Comparison of ENCODE assay signal across 9 mouse cellular contexts in the genomic region with DNA sequence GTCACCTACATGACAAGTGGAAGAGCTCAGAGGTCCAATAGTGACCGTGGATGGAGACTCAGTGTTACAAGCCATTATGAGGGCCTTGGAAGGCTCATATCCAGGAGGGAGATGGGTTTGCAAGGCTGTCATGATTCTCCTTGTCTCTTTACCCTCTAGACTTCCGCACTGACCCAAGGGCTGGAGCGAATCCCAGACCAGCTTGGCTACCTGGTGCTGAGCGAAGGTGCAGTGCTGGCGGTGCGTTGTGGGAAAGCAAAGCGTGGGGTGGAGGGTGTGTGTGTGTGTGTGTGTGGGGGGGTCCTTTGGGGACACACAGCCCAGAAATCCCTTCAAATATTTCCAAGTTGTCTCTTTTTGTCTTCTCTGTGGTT. TPM values are rescaled to one million over a fixed set of nuclear protein-coding genes. Genes with fewer than 3 reads are reported as not detected.
DNase-seq lines count a peak whose midpoint lies in the region; ATAC-seq and TF ChIP-seq lines count a peak whose summit lies in the region.
"Had no signal": no experiment of that assay in that cellular context is flagged by ENCODE, and none has a peak within 500 bp of the region (broad histone marks: within the 10 kb centered on the region; RNA-seq: fewer than 3 reads in every experiment).

No protein-coding gene starts in this region.

- peak overlapping the region; percentile 96 for H3K4me3 ChIP-seq in gastrocnemius, adult 2 months
- H3K4me3 ChIP-seq in spleen, adult 2 months (ENCODE audit: extremely low read depth, insufficient read depth, insufficient read length) = peak overlapping the region; percentile 70
- peak overlapping the region; percentile 55 for H3K4me3 ChIP-seq in limb, embryonic 14.5 days (replicated peaks; ENCODE audit: low read length)
- H3K4me3 ChIP-seq in stomach, embryonic 16.5 days (replicated peaks; ENCODE audit: low read length) = peak overlapping the region; percentile 79

- H3K27me3 ChIP-seq in spleen, adult 2 months (ENCODE audit: control insufficient read depth, insufficient read depth, low read length) = no peaks in the 10 kb centered on the region
- H3K27me3 ChIP-seq in limb, embryonic 14.5 days (ENCODE audit: control insufficient read depth, insufficient read depth, low read length) = no peaks in the 10 kb centered on the region
- no peaks in the 10 kb centered on the region for H3K27me3 ChIP-seq in stomach, embryonic 16.5 days (ENCODE audit: control insufficient read depth, insufficient read depth, low read length)

- peak overlapping the region; percentile 93 for H3K27ac ChIP-seq in gastrocnemius, adult 2 months
- peak overlapping the region; percentile 78 for H3K27ac ChIP-seq in spleen, adult 2 months (ENCODE audit: insufficient read depth, low read length)
- 0 out of 2 replicates have a peak overlapping the region, but pooled peaks have one; percentile 28 for H3K27ac ChIP-seq in limb, embryonic 14.5 days (replicated peaks; ENCODE audit: low read depth, low read length)
- H3K27ac ChIP-seq in stomach, embryonic 16.5 days (ENCODE audit: low read length) = peak overlapping the region; percentile 88

- peak overlapping the region; percentile 61 for H3K9ac ChIP-seq in limb, embryonic 14.5 days (ENCODE audit: low read depth, low read length, severe bottlenecking)
- peak overlapping the region; percentile 83 for H3K9ac ChIP-seq in stomach, embryonic 16.5 days (ENCODE audit: low read length)

- 8% methylated on average over 7 of the region's 7 CpGs for WGBS in spleen, adult 2 months
- 20% methylated on average over 7 of the region's 7 CpGs for WGBS in limb, embryonic 14.5 days
- WGBS in stomach, embryonic 16.5 days = 10% methylated on average over 7 of the region's 7 CpGs

- TF ChIP-seq POLR2A in spleen, adult 2 months (IDR thresholded peaks at IDR 0.05; ENCODE audit: low read depth, low read length) = no peak
- TF ChIP-seq POLR2A in limb, embryonic 14.5 days (IDR thresholded peaks at IDR 0.05; ENCODE audit: borderline replicate concordance, extremely low read depth, insufficient read depth, insufficient read length) = no peak

- DNase-seq in gastrocnemius, adult 2 months = no peak
- no peak for DNase-seq in gastrocnemius, postnatal 10 days
- DNase-seq in spleen, adult 2 months (ENCODE audit: low read depth in 1 of 2, low spot score in 2 of 2) = no peak
- no peak for DNase-seq in spleen, postnatal 14 days (ENCODE audit: low spot score in 2 of 2)
- no peak for DNase-seq in limb, embryonic 14.5 days (ENCODE audit: low spot score)
- DNase-seq in left cerebral cortex, postnatal 36 days (ENCODE audit: low spot score in 2 of 2) = no peak
- no peak for DNase-seq in natural killer cell, adult 2 months (ENCODE audit: low spot score in 2 of 2)

- no peak for TF ChIP-seq CTCF in gastrocnemius, adult 2 months (IDR thresholded peaks at IDR 0.05)
- TF ChIP-seq CTCF in spleen, adult 2 months (IDR thresholded peaks at IDR 0.05; ENCODE audit: extremely low read depth, insufficient read depth, insufficient read length, insufficient replicate concordance) = no peak

- H3K9me3 ChIP-seq in limb, embryonic 14.5 days (ENCODE audit: control insufficient read depth, low read length) = no peaks in the 10 kb centered on the region
- no peaks in the 10 kb centered on the region for H3K9me3 ChIP-seq in stomach, embryonic 16.5 days (replicated peaks; ENCODE audit: control insufficient read depth, low read length)

- peaks cover 20% of the 10 kb centered on the region for H3K36me3 ChIP-seq in spleen, adult 2 months (ENCODE audit: control insufficient read depth, insufficient read depth, low read length)
- H3K36me3 ChIP-seq in limb, embryonic 14.5 days (ENCODE audit: control insufficient read depth, insufficient read depth, low read length) = peaks cover 35% of the 10 kb centered on the region
- no peaks in the 10 kb centered on the region for H3K36me3 ChIP-seq in stomach, embryonic 16.5 days (ENCODE audit: control insufficient read depth, insufficient read depth, low read length)

- ATAC-seq in limb, embryonic 14.5 days (ENCODE audit: low FRiP score, low read depth) = no peak
- no peak; the same call in 1 of the 2 replicates for ATAC-seq in stomach, embryonic 16.5 days (ENCODE audit: insufficient read depth, low FRiP score)

- peaks cover 11% of the 10 kb centered on the region for H3K4me1 ChIP-seq in spleen, adult 2 months (ENCODE audit: control insufficient read depth, insufficient read depth, insufficient read length)
- H3K4me1 ChIP-seq in limb, embryonic 14.5 days (ENCODE audit: control insufficient read depth, insufficient read depth, low read length) = peaks cover 11% of the 10 kb centered on the region
- H3K4me1 ChIP-seq in stomach, embryonic 16.5 days (ENCODE audit: control insufficient read depth, insufficient read depth, low read length) = peaks cover 9% of the 10 kb centered on the region

- peak overlapping the region; percentile 77 for H3K4me2 ChIP-seq in limb, embryonic 14.5 days (replicated peaks; ENCODE audit: low read depth, low read length, severe bottlenecking)
- H3K4me2 ChIP-seq in stomach, embryonic 16.5 days (ENCODE audit: low read depth, low read length) = peak overlapping the region; percentile 57

- intact Hi-C loops in gastrocnemius, adult 2 months (cut with DNase I) = no loop called here
- intact Hi-C loops in left cerebral cortex, postnatal 36 days (cut with DNase I) = no loop called here

RNA-seq across cellular contexts. Expression of a gene that starts 0.8 kb away (rescaled TPM):
- 10 to 100 TPM; 51.7 to 53.8 TPM for total RNA-seq in gastrocnemius, adult 2 months (2021)
- total RNA-seq in gastrocnemius, postnatal 10 days (2021) = 10 to 100 TPM; 61.6 to 69.8 TPM
- polyA plus RNA-seq in spleen, adult 2 months (2012; rRNA removed) = 108 and 135 TPM in 2 replicates
- polyA plus RNA-seq in limb, embryonic 14.5 days (2012; rRNA removed) = 104 and 110 TPM in 2 replicates
- polyA plus RNA-seq in limb, embryonic 14.5 days (2014; fragmentation: Nextera tagmentation; extraction: Ambion mirVana) = 64.6 and 68.5 TPM in 2 replicates
- polyA plus RNA-seq in stomach, embryonic 16.5 days (2015; fragmentation: Nextera tagmentation; extraction: Ambion mirVana) = 76.1 and 79.4 TPM in 2 replicates
- 10 to 100 TPM; 53.4 to 54.3 TPM for total RNA-seq in left cerebral cortex, postnatal 36 days (2021)

RNA-seq across cellular contexts. Expression of a gene that starts 7.8 kb away (rescaled TPM):
- 1 to 10 TPM; 2.3 to 2.6 TPM for total RNA-seq in gastrocnemius, adult 2 months (2021)
- total RNA-seq in gastrocnemius, postnatal 10 days (2021) = 1 to 10 TPM; 5.3 to 8.1 TPM
- polyA plus RNA-seq in spleen, adult 2 months (2012; rRNA removed) = 114 and 128 TPM in 2 replicates
- 81.0 and 102 TPM in 2 replicates for polyA plus RNA-seq in limb, embryonic 14.5 days (2012; rRNA removed)
- polyA plus RNA-seq in limb, embryonic 14.5 days (2014; fragmentation: Nextera tagmentation; extraction: Ambion mirVana) = 5.2 and 7.6 TPM in 2 replicates
- polyA plus RNA-seq in stomach, embryonic 16.5 days (2015; fragmentation: Nextera tagmentation; extraction: Ambion mirVana) = 3.6 and 3.9 TPM in 2 replicates
- 10 to 100 TPM; 59.2 to 68.2 TPM for total RNA-seq in left cerebral cortex, postnatal 36 days (2021)

RNA-seq across cellular contexts. Expression of a gene that starts 16.6 kb away (rescaled TPM):
- total RNA-seq in gastrocnemius, adult 2 months (2021) = under 1 TPM; 0.13 to 0.42 TPM
- under 1 TPM; 0.38 to 0.86 TPM for total RNA-seq in gastrocnemius, postnatal 10 days (2021)
- polyA plus RNA-seq in spleen, adult 2 months (2012; rRNA removed) = 0.06 and 0.08 TPM in 2 replicates
- 1.9 and 3.2 TPM in 2 replicates for polyA plus RNA-seq in limb, embryonic 14.5 days (2012; rRNA removed)
- 3.7 and 3.8 TPM in 2 replicates for polyA plus RNA-seq in limb, embryonic 14.5 days (2014; fragmentation: Nextera tagmentation; extraction: Ambion mirVana)
- 3.8 and 4.5 TPM in 2 replicates for polyA plus RNA-seq in stomach, embryonic 16.5 days (2015; fragmentation: Nextera tagmentation; extraction: Ambion mirVana)
- 1 to 10 TPM; 2.3 to 3.2 TPM for total RNA-seq in left cerebral cortex, postnatal 36 days (2021)
- total RNA-seq: common myeloid progenitor, adult 5-6 weeks had no signal

RNA-seq across cellular contexts. Expression of a gene that starts 23.7 kb away (rescaled TPM):
- not detected for total RNA-seq in gastrocnemius, adult 2 months (2021)
- under 1 TPM in 1 of 2 experiments, not detected in 1; 0.07 TPM for total RNA-seq in gastrocnemius, postnatal 10 days (2021)
- polyA plus RNA-seq in spleen, adult 2 months (2012; rRNA removed) = not detected in 2 replicates
- polyA plus RNA-seq in limb, embryonic 14.5 days (2012; rRNA removed) = 0.18 and 0.19 TPM in 2 replicates
- 0.15 and 0.33 TPM in 2 replicates for polyA plus RNA-seq in limb, embryonic 14.5 days (2014; fragmentation: Nextera tagmentation; extraction: Ambion mirVana)
- 0.13 and 0.41 TPM in 2 replicates for polyA plus RNA-seq in stomach, embryonic 16.5 days (2015; fragmentation: Nextera tagmentation; extraction: Ambion mirVana)
- not detected for total RNA-seq in left cerebral cortex, postnatal 36 days (2021)
- total RNA-seq: common myeloid progenitor, adult 5-6 weeks had no signal

RNA-seq across cellular contexts. Expression of a gene that starts 23.7 kb away (rescaled TPM):
- total RNA-seq in gastrocnemius, adult 2 months (2021) = under 1 TPM in 1 of 2 experiments, not detected in 1; 0.06 TPM
- total RNA-seq in gastrocnemius, postnatal 10 days (2021) = under 1 TPM; 0.35 to 0.88 TPM
- 4.4 and 4.8 TPM in 2 replicates for polyA plus RNA-seq in spleen, adult 2 months (2012; rRNA removed)
- 183 and 277 TPM in 2 replicates for polyA plus RNA-seq in limb, embryonic 14.5 days (2012; rRNA removed)
- 6.4 and 7.2 TPM in 2 replicates for polyA plus RNA-seq in limb, embryonic 14.5 days (2014; fragmentation: Nextera tagmentation; extraction: Ambion mirVana)
- 15.0 and 17.2 TPM in 2 replicates for polyA plus RNA-seq in stomach, embryonic 16.5 days (2015; fragmentation: Nextera tagmentation; extraction: Ambion mirVana)
- 1 to 10 TPM; 1.5 to 2.6 TPM for total RNA-seq in left cerebral cortex, postnatal 36 days (2021)

Comparison
In these comparisons a context has a peak if more than half of its experiments do, and no peak if none do; other contexts are left out.
1. H3K27ac ChIP-seq: peak in every context shown above with its lines; median percentile 93 in gastrocnemius, adult 2 months; 88 in stomach, embryonic 16.5 days; 78 in spleen, adult 2 months; 28 in limb, embryonic 14.5 days.
2. RNA of a gene that starts 7.8 kb away (total RNA-seq): 59.2 to 68.2 TPM in left cerebral cortex, postnatal 36 days; 5.3 to 8.1 TPM in gastrocnemius, postnatal 10 days and 2.3 to 2.6 TPM in gastrocnemius, adult 2 months; every median in the first group is over 4 times any median in the second.
3. Peak in every context shown above with its lines, with median percentiles within 50 percentile points of each other: H3K4me3 ChIP-seq.